Mouse (Mus musculus): ENCODE results near the gene Plcl1.

Plcl1 gene

GRCm38 (mm10) chr1:55612759-55613328 is 207.1 kb downstream of the Plcl1 start:
- no peak for DNase-seq (ENCODE audit: low spot score in 2 of 2)

- DNase-seq (ENCODE audit: low spot score in 2 of 2): no peak
Measured at GRCm38 (mm10) chr1:55617857-55618256, 212.1 kb downstream of the Plcl1 start.

GRCm38 (mm10) chr1:55618617-55619286 is 213.0 kb downstream of the Plcl1 start:
- no peak for DNase-seq (ENCODE audit: low spot score in 2 of 2)

- DNase-seq (ENCODE audit: low spot score in 2 of 2): no peak
Measured at GRCm38 (mm10) chr1:55631496-55631895, 225.8 kb downstream of the Plcl1 start.

- DNase-seq (ENCODE audit: low spot score in 2 of 2): no peak
Measured at GRCm38 (mm10) chr1:55632024-55632423, 226.3 kb downstream of the Plcl1 start.

GRCm38 (mm10) chr1:55633326-55633725 is 227.6 kb downstream of the Plcl1 start:
- no peak for DNase-seq (ENCODE audit: low spot score in 2 of 2)

GRCm38 (mm10) chr1:55659518-55660210 is 253.9 kb downstream of the Plcl1 start:
- DNase-seq (ENCODE audit: low spot score in 2 of 2): no peak

- DNase-seq (ENCODE audit: low spot score in 2 of 2): no peak
Measured at GRCm38 (mm10) chr1:55661381-55661780, 255.7 kb downstream of the Plcl1 start.

- no peak for DNase-seq (ENCODE audit: low spot score in 2 of 2)
Measured at GRCm38 (mm10) chr1:55665137-55665827, 259.6 kb downstream of the Plcl1 start.

- no peak for DNase-seq (ENCODE audit: low spot score in 2 of 2)
Measured at GRCm38 (mm10) chr1:55665828-55666673, 260.3 kb downstream of the Plcl1 start.

GRCm38 (mm10) chr1:55666798-55667197 is 261.1 kb downstream of the Plcl1 start:
- no peak for DNase-seq (ENCODE audit: low spot score in 2 of 2)

GRCm38 (mm10) chr1:55668622-55669237 is 263.0 kb downstream of the Plcl1 start:
- no peak for DNase-seq (ENCODE audit: low spot score in 2 of 2)

- DNase-seq (ENCODE audit: low spot score in 2 of 2): no peak
Measured at GRCm38 (mm10) chr1:55682676-55683075, 277.0 kb downstream of the Plcl1 start.

- DNase-seq (ENCODE audit: low spot score in 2 of 2): no peak
Measured at GRCm38 (mm10) chr1:55686261-55686660, 280.5 kb downstream of the Plcl1 start.

GRCm38 (mm10) chr1:55693636-55694220 is 288.0 kb downstream of the Plcl1 start:
- DNase-seq (ENCODE audit: low spot score in 2 of 2): no peak

- no peak for DNase-seq (ENCODE audit: low spot score in 2 of 2)
Measured at GRCm38 (mm10) chr1:55696206-55696605, 290.5 kb downstream of the Plcl1 start.

- no peak for DNase-seq (ENCODE audit: low spot score in 2 of 2)
Measured at GRCm38 (mm10) chr1:55699393-55699970, 293.8 kb downstream of the Plcl1 start.

GRCm38 (mm10) chr1:55700016-55700415 is 294.3 kb downstream of the Plcl1 start:
- DNase-seq (ENCODE audit: low spot score in 2 of 2): no peak

- no peak for DNase-seq (ENCODE audit: low spot score in 2 of 2)
Measured at GRCm38 (mm10) chr1:55700726-55701125, 295.0 kb downstream of the Plcl1 start.

GRCm38 (mm10) chr1:55701601-55702000 is 295.9 kb downstream of the Plcl1 start:
- DNase-seq (ENCODE audit: low spot score in 2 of 2): no peak

Measured in spleen, postnatal 14 days (tissue).